8 mouse cellular contexts compared by ENCODE assay signal in genomic region chr5:115403436-115404140, GRCm38 (mm10). TPM values are rescaled to one million over a fixed set of nuclear protein-coding genes. Genes with fewer than 3 reads are reported as not detected.
DNase-seq lines count a peak whose midpoint lies in the region; ATAC-seq and TF ChIP-seq lines count a peak whose summit lies in the region.
"Had no signal": no experiment of that assay in that cellular context is flagged by ENCODE, and none has a peak within 500 bp of the region (broad histone marks: within the 10 kb centered on the region; RNA-seq: fewer than 3 reads in every experiment).

No protein-coding gene starts in this region.

- no peak overlapping the region for H3K9ac ChIP-seq in forebrain, embryonic 15.5 days (replicated peaks)

- H3K4me2 ChIP-seq in forebrain, embryonic 15.5 days (replicated peaks) = peak overlapping the region; percentile 46

- no peak for DNase-seq in testis, postnatal 14 days (ENCODE audit: low spot score)
- DNase-seq in midbrain, embryonic 10.5 days (ENCODE audit: low spot score) = peak; percentile 77
- DNase-seq in right cerebral cortex, postnatal 10 days (ENCODE audit: low spot score in 2 of 2) = no peak
- no peak for DNase-seq in left cerebral cortex, adult 8-10 months (ENCODE audit: low spot score in 2 of 2)
- DNase-seq in right cerebral cortex, postnatal 25 days = no peak

- no peak for TF ChIP-seq CTCF in testis, adult 2 months (IDR thresholded peaks at IDR 0.05; ENCODE audit: control insufficient read depth, insufficient read depth, insufficient replicate concordance, low read depth, low read length)

- TF ChIP-seq POLR2A in testis, adult 2 months (IDR thresholded peaks at IDR 0.05; ENCODE audit: control insufficient read depth, low read depth, low read length) = no peak

- WGBS in forebrain, embryonic 15.5 days = 9% methylated on average over 17 of the region's 17 CpGs
- 9% methylated on average over 17 of the region's 17 CpGs for WGBS in midbrain, embryonic 10.5 days

- H3K27me3 ChIP-seq in testis, adult 2 months (ENCODE audit: control insufficient read depth, insufficient read depth, low read length) = no peaks in the 10 kb centered on the region
- no peaks in the 10 kb centered on the region for H3K27me3 ChIP-seq in forebrain, embryonic 15.5 days
- H3K27me3 ChIP-seq in midbrain, embryonic 10.5 days (ENCODE audit: low read depth, poor library complexity, severe bottlenecking) = no peaks in the 10 kb centered on the region

- no peaks in the 10 kb centered on the region for H3K9me3 ChIP-seq in forebrain, embryonic 15.5 days
- no peaks in the 10 kb centered on the region for H3K9me3 ChIP-seq in midbrain, embryonic 10.5 days (replicated peaks)

- no peaks in the 10 kb centered on the region for H3K36me3 ChIP-seq in testis, adult 2 months (ENCODE audit: control insufficient read depth, insufficient read depth, low read length)
- no peaks in the 10 kb centered on the region for H3K36me3 ChIP-seq in forebrain, embryonic 15.5 days
- H3K36me3 ChIP-seq in midbrain, embryonic 10.5 days = no peaks in the 10 kb centered on the region

- ATAC-seq in forebrain, embryonic 15.5 days (replicated peaks) = 0 out of 2 replicates have a peak, but pooled peaks have one; percentile 51

- H3K27ac ChIP-seq in testis, adult 2 months (ENCODE audit: control insufficient read depth, insufficient read depth, low read depth, low read length) = no peak overlapping the region
- peak overlapping the region; percentile 96 for H3K27ac ChIP-seq in forebrain, embryonic 15.5 days (replicated peaks)
- peak overlapping the region; percentile 96 for H3K27ac ChIP-seq in midbrain, embryonic 10.5 days (replicated peaks)

- H3K4me1 ChIP-seq in testis, adult 2 months (ENCODE audit: control insufficient read depth, insufficient read depth, low read length) = peaks cover 13% of the 10 kb centered on the region
- peaks cover 26% of the 10 kb centered on the region for H3K4me1 ChIP-seq in forebrain, embryonic 15.5 days
- H3K4me1 ChIP-seq in midbrain, embryonic 10.5 days = peaks cover 96% of the 10 kb centered on the region

- H3K4me3 ChIP-seq in testis, adult 2 months (ENCODE audit: control insufficient read depth, low read depth, low read length) = 0 out of 2 replicates have a peak overlapping the region, but pooled peaks have one; percentile 17
- peak overlapping the region; percentile 23; the same call in 1 of the 2 replicates for H3K4me3 ChIP-seq in forebrain, embryonic 15.5 days
- peak overlapping the region; percentile 43 for H3K4me3 ChIP-seq in midbrain, embryonic 10.5 days

RNA-seq across cellular contexts. Expression of gene Msi1, which starts 25.8 kb away (rescaled TPM):
- 61.9 and 63.9 TPM in 2 replicates for polyA plus RNA-seq in testis, adult 2 months (2012; rRNA removed)
- polyA plus RNA-seq in forebrain, embryonic 15.5 days (2015; fragmentation: Nextera tagmentation; extraction: Ambion mirVana) = 70.0 and 75.8 TPM in 2 replicates
- polyA plus RNA-seq in midbrain, embryonic 10.5 days (2016; fragmentation: Nextera tagmentation; extraction: Ambion mirVana) = 190 and 232 TPM in 2 replicates
- 10 to 100 TPM; 43.2 to 58.9 (median 51.0) TPM for total RNA-seq in left cerebral cortex, adult 8-10 months (2022)
- total RNA-seq: neutrophil, adult 5-6 weeks had no signal

RNA-seq across cellular contexts. Expression of gene Cox6a1, which starts 54.8 kb away (rescaled TPM):
- polyA plus RNA-seq in testis, adult 2 months (2012; rRNA removed) = 619 and 765 TPM in 2 replicates
- polyA plus RNA-seq in forebrain, embryonic 15.5 days (2015; fragmentation: Nextera tagmentation; extraction: Ambion mirVana) = 968 and 991 TPM in 2 replicates
- polyA plus RNA-seq in midbrain, embryonic 10.5 days (2016; fragmentation: Nextera tagmentation; extraction: Ambion mirVana) = 861 and 874 TPM in 2 replicates
- total RNA-seq in left cerebral cortex, adult 8-10 months (2022) = 100 to 1,000 TPM; 686 to 806 (median 740) TPM
